In genomic region chr11:69806378-69806777, GRCm38 (mm10) we compare ENCODE assay signal across 1 mouse cellular context.
A peak's percentile ranks its signal among the peaks of the same experiment; 100 is the strongest.
TF ChIP-seq lines count a peak whose summit lies in the region.

No protein-coding gene starts in this region.

TF ChIP-seq in MEL, 35 proteins besides CTCF, POLR2A, EP300 and RAD21:
- TF ChIP-seq SMC3 (IDR thresholded peaks at IDR 0.05; ENCODE audit: low read depth, low read length) = peak; percentile 69
- no peak for TF ChIP-seq UBTF (IDR thresholded peaks at IDR 0.05; ENCODE audit: borderline replicate concordance, insufficient read depth, low read depth, low read length)
- TF ChIP-seq ZC3H11A (IDR thresholded peaks at IDR 0.05; ENCODE audit: low read depth, low read length) = peak; percentile 66
- TF ChIP-seq MAX (IDR thresholded peaks at IDR 0.05; ENCODE audit: low read length) = no peak
- peak; percentile 73 for TF ChIP-seq ZNF384 (IDR thresholded peaks at IDR 0.05; ENCODE audit: low read depth, low read length)
- TF ChIP-seq USF2 (IDR thresholded peaks at IDR 0.05; ENCODE audit: borderline replicate concordance in 1 of 2, insufficient read depth in 1 of 2, low read depth in 1 of 2, low read length in 2 of 2) = no peak
